Mouse (Mus musculus): Measurements from ENCODE around the gene Gria4.

The Gria4 gene

Small RNA genes within 50 kb of the gene (microRNA-seq; reads per million reads assigned to microRNA genes)
- 0 reads per million in 2 experiments for gene Gm23811
- gene Gm23992, result 0 reads per million in 2 experiments
